Mouse (Mus musculus) forebrain, embryonic 10.5 days (tissue): ENCODE measurements around the gene Slc30a4. TPM values are rescaled to one million over a fixed set of nuclear protein-coding genes. Genes with fewer than 3 reads are reported as not detected.

Experiments used
- DNase-seq: peaks from one replicate; pipeline ENCODE4 v3.0.0-alpha.2; 2017; ENCODE audit warnings: low spot score; ENCODE audit errors: extremely low spot score
- H3K27ac ChIP-seq: fragments of 300-500 bp; sonication (generic); 2 replicates; pipeline ENCODE4 v1.5.1; 2016; ENCODE audit warnings: mild to moderate bottlenecking
- H3K27me3 ChIP-seq: fragments of 300-500 bp; sonication (generic); 2 replicates; pipeline ENCODE4 v1.6.1; 2016; ENCODE audit warnings: mild to moderate bottlenecking; ENCODE audit not compliant: poor library complexity, severe bottlenecking
- H3K36me3 ChIP-seq: fragments of 300-500 bp; sonication (generic); replicated peaks from 2 replicates; pipeline ENCODE4 v1.6.1; 2016; ENCODE audit warnings: mild to moderate bottlenecking, moderate library complexity
- H3K4me1 ChIP-seq: fragments of 300-500 bp; sonication (generic); 2 replicates; pipeline ENCODE4 v1.6.1; 2016
- H3K4me3 ChIP-seq: fragments of 300-500 bp; sonication (generic); 2 replicates; pipeline ENCODE4 v1.5.1; 2016; ENCODE audit warnings: mild to moderate bottlenecking, moderate library complexity
- H3K9me3 ChIP-seq: fragments of 300-500 bp; sonication (generic); 2 replicates; pipeline ENCODE4 v1.6.1; 2016; ENCODE audit warnings: mild to moderate bottlenecking, moderate library complexity
- WGBS: fragments of 180-500 bp; shearing (Covaris S2); methylation state at CpG from one replicate; pipeline ENCODE4 v1.1.7; 2016; 5-methylcytosine and 5-hydroxymethylcytosine counted together
- polyA plus RNA-seq: library from polyadenylated mRNA; unstranded; fragments of >200 nt; fragmentation: Nextera tagmentation; extraction: Ambion mirVana; gene quantifications from 2 replicates; pipeline ENCODE4 v1.2.1, GENCODE M21; 2016

Gene Slc30a4
- polyA plus RNA-seq, 1 experiment from 2014 or later: 4.1 TPM

GRCm38 (mm10) chr2:122665973-122666875, 36.2 kb downstream of the Slc30a4 start:
- peak; percentile 27 for DNase-seq
- Histone ChIP-seq H3K27ac (no peak overlapping the region), H3K36me3 (no peaks in the 10 kb centered on the region), H3K4me3 (no peak overlapping the region), H3K4me1 (no peaks in the 10 kb centered on the region), H3K27me3 (no peaks in the 10 kb centered on the region), H3K9me3 (no peaks in the 10 kb centered on the region)
- WGBS: 50% methylated on average over 12 of the region's 12 CpGs

GRCm38 (mm10) chr2:122665253-122665972, 37.0 kb downstream of the Slc30a4 start:
- no peaks in the 10 kb centered on the region for H3K27me3 ChIP-seq
- 64% methylated on average over 6 of the region's 6 CpGs for whole genome bisulfite sequencing
- no peak overlapping the region for H3K27ac ChIP-seq
- no peak for DNase-seq
- H3K4me1 ChIP-seq: no peaks in the 10 kb centered on the region
- no peaks in the 10 kb centered on the region for H3K9me3 ChIP-seq
- no peaks in the 10 kb centered on the region for H3K36me3 ChIP-seq
- no peak overlapping the region for H3K4me3 ChIP-seq

GRCm38 (mm10) chr2:122659825-122660224, 42.6 kb downstream of the Slc30a4 start:
- WGBS: 86% methylated on average over 7 of the region's 7 CpGs
- H3K36me3 ChIP-seq: no peaks in the 10 kb centered on the region
- H3K9me3 ChIP-seq: no peaks in the 10 kb centered on the region
- 0 out of 2 replicates have a peak, but pooled peaks cover 2% of the 10 kb centered on the region for H3K4me1 ChIP-seq
- H3K27me3 ChIP-seq: no peaks in the 10 kb centered on the region
- no peak for DNase-seq
- H3K27ac ChIP-seq: no peak overlapping the region
- H3K4me3 ChIP-seq: no peak overlapping the region

- Histone ChIP-seq H3K27ac (no peak overlapping the region), H3K27me3 (no peaks in the 10 kb centered on the region), H3K36me3 (no peaks in the 10 kb centered on the region), H3K4me1 (0 out of 2 replicates have a peak, but pooled peaks cover 2% of the 10 kb centered on the region), H3K9me3 (no peaks in the 10 kb centered on the region), H3K4me3 (no peak overlapping the region)
- WGBS: 88% methylated on average over 11 of the region's 11 CpGs
- DNase-seq: no peak
These were observed 44.5 kb downstream of the Slc30a4 start for GRCm38 (mm10) chr2:122657707-122658524.

GRCm38 (mm10) chr2:122656767-122657166, 45.7 kb downstream of the Slc30a4 start:
- H3K9me3 ChIP-seq: no peaks in the 10 kb centered on the region
- H3K27ac ChIP-seq: no peak overlapping the region
- no peaks in the 10 kb centered on the region for H3K27me3 ChIP-seq
- no peak for DNase-seq
- WGBS: 84% methylated on average over 9 of the region's 9 CpGs
- 0 out of 2 replicates have a peak, but pooled peaks cover 2% of the 10 kb centered on the region for H3K4me1 ChIP-seq
- H3K4me3 ChIP-seq: no peak overlapping the region
- H3K36me3 ChIP-seq: no peaks in the 10 kb centered on the region

GRCm38 (mm10) chr2:122656052-122656451, 46.4 kb downstream of the Slc30a4 start:
- H3K27me3 ChIP-seq: no peaks in the 10 kb centered on the region
- H3K4me3 ChIP-seq: no peak overlapping the region
- no peak for DNase-seq
- no peaks in the 10 kb centered on the region for H3K9me3 ChIP-seq
- 0 out of 2 replicates have a peak, but pooled peaks cover 2% of the 10 kb centered on the region for H3K4me1 ChIP-seq
- H3K36me3 ChIP-seq: no peaks in the 10 kb centered on the region
- 75% methylated on average over 2 of the region's 2 CpGs for WGBS
- no peak overlapping the region for H3K27ac ChIP-seq

- Histone ChIP-seq H3K4me3 (no peak overlapping the region), H3K27me3 (no peaks in the 10 kb centered on the region), H3K27ac (no peak overlapping the region), H3K4me1 (0 out of 2 replicates have a peak, but pooled peaks cover 2% of the 10 kb centered on the region), H3K9me3 (no peaks in the 10 kb centered on the region), H3K36me3 (no peaks in the 10 kb centered on the region)
- DNase-seq: no peak
- 75% methylated on average over 17 of the region's 17 CpGs for whole genome bisulfite sequencing
These were observed 50.1 kb downstream of the Slc30a4 start for GRCm38 (mm10) chr2:122652096-122653084.

- H3K4me3 ChIP-seq: no peak overlapping the region
- 49% methylated on average over 5 of the region's 5 CpGs for WGBS
These were observed 63.8 kb downstream of the Slc30a4 start for GRCm38 (mm10) chr2:122638673-122639072.

GRCm38 (mm10) chr2:122638029-122638428, 64.4 kb downstream of the Slc30a4 start:
- H3K4me3 ChIP-seq: peak overlapping the region; percentile 52
- H3K9me3 ChIP-seq: no peaks in the 10 kb centered on the region
- H3K27ac ChIP-seq: no peak overlapping the region
- no peak for DNase-seq
- no peaks in the 10 kb centered on the region for H3K4me1 ChIP-seq
- WGBS: 37% methylated on average over 12 of the region's 12 CpGs
- peaks cover 17% of the 10 kb centered on the region for H3K36me3 ChIP-seq
- H3K27me3 ChIP-seq: peaks cover 29% of the 10 kb centered on the region

More at GRCm38 (mm10) chr2:122638673-122639072, 63.8 kb downstream of the Slc30a4 start:
- Histone ChIP-seq H3K36me3 (peaks cover 11% of the 10 kb centered on the region), H3K4me1 (no peaks in the 10 kb centered on the region), H3K27me3 (peaks cover 29% of the 10 kb centered on the region), H3K27ac (no peak overlapping the region), H3K9me3 (no peaks in the 10 kb centered on the region)
- no peak for DNase-seq

GRCm38 (mm10) chr2:122637526-122637997, 64.9 kb downstream of the Slc30a4 start:
- H3K4me1 ChIP-seq: no peaks in the 10 kb centered on the region; the same call in 1 of the 2 replicates
- H3K27ac ChIP-seq: no peak overlapping the region
- H3K4me3 ChIP-seq: peak overlapping the region; percentile 52
- H3K27me3 ChIP-seq: peaks cover 29% of the 10 kb centered on the region
- 2% methylated on average over 36 of the region's 36 CpGs for WGBS
- no peaks in the 10 kb centered on the region for H3K9me3 ChIP-seq
- DNase-seq: peak; percentile 74
- H3K36me3 ChIP-seq: peaks cover 22% of the 10 kb centered on the region

GRCm38 (mm10) chr2:122636686-122637085, 65.8 kb downstream of the Slc30a4 start, which contains the start of gene AA467197:
AA467197 (plus strand) TSS chr2:122636986.
- 61% methylated on average over 3 of the region's 3 CpGs for WGBS
- no peak within 1 kb of the TSS for H3K27ac ChIP-seq
- peaks cover 26% of the 10 kb centered on the region for H3K36me3 ChIP-seq
- no peak for DNase-seq
- H3K27me3 ChIP-seq: peaks cover 29% of the 10 kb centered on the region
- H3K4me3 ChIP-seq: peak within 1 kb of the TSS; percentile 52
- peaks cover 9% of the 10 kb centered on the region for H3K4me1 ChIP-seq
- no peaks in the 10 kb centered on the region for H3K9me3 ChIP-seq
